Mouse (Mus musculus): Measurements from ENCODE around the gene Snrpb2. TPM values are rescaled to one million over a fixed set of nuclear protein-coding genes. Genes with fewer than 3 reads are reported as not detected.

The Snrpb2 gene
- polyA plus RNA-seq, 1 experiment from 2014 or later: 47.8 TPM

- no peak within 1 kb of the TSS for H3K4me2 ChIP-seq (replicated peaks; ENCODE audit: low read depth)
- H3K27me3 ChIP-seq (ENCODE audit: control insufficient read depth, insufficient read depth, low read length): no peaks in the 10 kb centered on the region
- no peak within 1 kb of the TSS for H3K9ac ChIP-seq (ENCODE audit: low read length)
- no peaks in the 10 kb centered on the region for H3K36me3 ChIP-seq (ENCODE audit: control insufficient read depth, insufficient read depth, low read length)
- H3K4me3 ChIP-seq (ENCODE audit: low read depth, low read length): no peak within 1 kb of the TSS
- H3K9me3 ChIP-seq (ENCODE audit: control insufficient read depth, low read length): no peaks in the 10 kb centered on the region
- no peaks in the 10 kb centered on the region for H3K4me1 ChIP-seq (replicated peaks; ENCODE audit: control insufficient read depth, insufficient read depth)
- ATAC-seq (ENCODE audit: low FRiP score, low TSS enrichment) (no peak), DNase-seq (ENCODE audit: low spot score) (no peak)
- no peak within 1 kb of the TSS for H3K27ac ChIP-seq (replicated peaks)
- 45% methylated on average over 8 of the region's 8 CpGs for WGBS
- TF ChIP-seq CTCF (IDR thresholded peaks at IDR 0.05; ENCODE audit: low read depth): no peak
- no peak for TF ChIP-seq EP300 (optimal IDR thresholded peaks at IDR 0.05)
Measured at GRCm38 (mm10) chr2:143078198-143078851, 15.5 kb downstream of the Snrpb2 start, which contains the start of gene Otor. Gene Otor, plus strand, starts transcription at chr2:143078473.

GRCm38 (mm10) chr2:143081693-143082092, 18.9 kb downstream of the Snrpb2 start:
- DNase-seq (ENCODE audit: low spot score) (no peak), ATAC-seq (ENCODE audit: low FRiP score, low TSS enrichment) (no peak)
- Histone ChIP-seq H3K27me3 (ENCODE audit: control insufficient read depth, insufficient read depth, low read length) (no peaks in the 10 kb centered on the region), H3K9me3 (ENCODE audit: control insufficient read depth, low read length) (no peaks in the 10 kb centered on the region), H3K4me2 (replicated peaks; ENCODE audit: low read depth) (no peak overlapping the region), H3K4me1 (replicated peaks; ENCODE audit: control insufficient read depth, insufficient read depth) (no peaks in the 10 kb centered on the region), H3K27ac (replicated peaks) (no peak overlapping the region), H3K9ac (ENCODE audit: low read length) (no peak overlapping the region), H3K4me3 (ENCODE audit: low read depth, low read length) (peak overlapping the region; percentile 4; the same call in 1 of the 2 replicates), H3K36me3 (ENCODE audit: control insufficient read depth, insufficient read depth, low read length) (no peaks in the 10 kb centered on the region)
- 50% methylated on average over 3 of the region's 3 CpGs for WGBS
- no peak for TF ChIP-seq CTCF (IDR thresholded peaks at IDR 0.05; ENCODE audit: low read depth)
- no peak for TF ChIP-seq EP300 (optimal IDR thresholded peaks at IDR 0.05)

DNA sequence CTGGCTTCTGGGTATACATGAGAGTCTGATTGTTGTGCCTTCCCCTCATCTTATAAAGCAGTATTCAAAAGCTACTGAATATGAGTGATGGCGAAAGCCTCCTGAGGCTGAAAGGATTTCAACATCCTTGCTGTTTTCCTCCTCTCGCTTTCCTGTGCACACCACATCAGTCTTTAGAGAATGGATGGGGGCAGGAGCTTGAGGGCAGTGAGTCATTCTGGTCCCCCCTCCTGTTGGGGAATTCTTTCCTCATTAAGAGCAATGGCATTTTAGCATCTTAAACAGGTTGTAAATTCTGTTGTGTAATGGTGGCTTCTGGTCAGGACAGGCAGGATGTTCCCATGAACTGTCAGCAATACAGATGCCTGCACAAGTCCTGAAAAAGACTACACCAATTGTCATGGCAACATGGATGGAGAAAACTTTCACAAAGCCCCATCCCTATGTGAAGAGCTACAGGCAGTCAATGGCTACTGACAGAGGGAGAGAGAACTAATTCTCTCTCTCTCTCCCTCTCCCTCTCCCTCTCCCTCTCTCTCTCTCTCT, 22.1 kb downstream of the Snrpb2 start:
- no peak overlapping the region for H3K4me2 ChIP-seq (replicated peaks; ENCODE audit: low read depth)
- H3K27ac ChIP-seq (replicated peaks): no peak overlapping the region
- 57% methylated on average over 2 of the region's 2 CpGs for WGBS
- no peaks in the 10 kb centered on the region for H3K9me3 ChIP-seq (ENCODE audit: control insufficient read depth, low read length)
- ATAC-seq (ENCODE audit: low FRiP score, low TSS enrichment) (no peak), DNase-seq (ENCODE audit: low spot score) (no peak)
- TF ChIP-seq CTCF (IDR thresholded peaks at IDR 0.05; ENCODE audit: low read depth) (no peak), EP300 (optimal IDR thresholded peaks at IDR 0.05) (no peak)
- no peaks in the 10 kb centered on the region for H3K27me3 ChIP-seq (ENCODE audit: control insufficient read depth, insufficient read depth, low read length)
- H3K4me3 ChIP-seq (ENCODE audit: low read depth, low read length): no peak overlapping the region
- no peaks in the 10 kb centered on the region for H3K4me1 ChIP-seq (replicated peaks; ENCODE audit: control insufficient read depth, insufficient read depth)
- no peak overlapping the region for H3K9ac ChIP-seq (ENCODE audit: low read length)
- H3K36me3 ChIP-seq (ENCODE audit: control insufficient read depth, insufficient read depth, low read length): no peaks in the 10 kb centered on the region

DNA sequence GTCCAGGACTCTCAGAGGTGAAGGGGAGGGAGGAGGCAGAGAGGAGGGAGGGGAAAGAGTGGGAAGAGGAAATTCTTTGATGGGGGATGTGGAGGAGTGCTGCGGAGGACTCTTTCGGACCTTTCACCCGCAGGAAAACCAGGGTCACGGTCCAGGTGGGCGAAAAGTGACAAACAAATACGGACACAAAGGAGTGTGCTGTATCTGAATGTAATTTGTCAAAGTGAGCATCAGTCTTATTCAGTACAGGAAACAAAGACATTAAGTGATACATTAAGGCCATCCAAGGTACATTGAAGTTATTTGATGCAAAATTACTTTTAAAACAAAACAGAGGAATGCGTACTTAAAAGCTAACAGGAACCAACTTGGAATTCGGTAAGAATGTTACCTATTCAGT, 27.0 kb downstream of the Snrpb2 start:
- Histone ChIP-seq H3K4me2 (replicated peaks; ENCODE audit: low read depth) (no peak overlapping the region), H3K9ac (ENCODE audit: low read length) (no peak overlapping the region), H3K4me3 (ENCODE audit: low read depth, low read length) (no peak overlapping the region), H3K27ac (replicated peaks) (no peak overlapping the region), H3K9me3 (ENCODE audit: control insufficient read depth, low read length) (no peaks in the 10 kb centered on the region), H3K36me3 (ENCODE audit: control insufficient read depth, insufficient read depth, low read length) (no peaks in the 10 kb centered on the region), H3K4me1 (replicated peaks; ENCODE audit: control insufficient read depth, insufficient read depth) (no peaks in the 10 kb centered on the region), H3K27me3 (ENCODE audit: control insufficient read depth, insufficient read depth, low read length) (no peaks in the 10 kb centered on the region)
- TF ChIP-seq EP300 (optimal IDR thresholded peaks at IDR 0.05) (no peak), CTCF (IDR thresholded peaks at IDR 0.05; ENCODE audit: low read depth) (no peak)
- no peak for ATAC-seq (ENCODE audit: low FRiP score, low TSS enrichment)
- DNase-seq (ENCODE audit: low spot score): no peak
- WGBS: 46% methylated on average over 8 of the region's 8 CpGs

DNA sequence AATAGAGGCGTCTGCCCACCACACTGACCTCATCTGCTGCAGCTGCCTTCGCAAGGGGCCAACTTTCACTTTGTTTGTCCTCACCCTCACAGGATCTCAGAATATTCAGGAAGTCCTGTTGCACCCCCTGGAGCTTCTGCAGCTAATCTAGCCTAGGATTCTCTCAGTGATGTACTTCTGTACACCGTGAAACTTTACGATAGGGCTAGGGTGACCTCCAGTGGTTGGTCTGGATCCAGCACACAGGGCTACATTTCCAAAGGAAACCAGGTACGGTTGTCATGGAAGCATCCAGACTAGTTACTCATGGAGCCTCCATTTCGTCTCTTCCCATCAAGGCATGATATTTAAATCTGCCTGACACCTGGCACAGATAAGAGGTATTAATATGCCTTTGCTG, 30.9 kb downstream of the Snrpb2 start:
- peak; percentile 67; the same call in 1 of the 2 replicates for ATAC-seq (ENCODE audit: low FRiP score, low TSS enrichment)
- TF ChIP-seq CTCF (IDR thresholded peaks at IDR 0.05; ENCODE audit: low read depth): peak; percentile 87
- no peak for TF ChIP-seq EP300 (optimal IDR thresholded peaks at IDR 0.05)
- 21% methylated on average over 6 of the region's 6 CpGs for WGBS

DNA sequence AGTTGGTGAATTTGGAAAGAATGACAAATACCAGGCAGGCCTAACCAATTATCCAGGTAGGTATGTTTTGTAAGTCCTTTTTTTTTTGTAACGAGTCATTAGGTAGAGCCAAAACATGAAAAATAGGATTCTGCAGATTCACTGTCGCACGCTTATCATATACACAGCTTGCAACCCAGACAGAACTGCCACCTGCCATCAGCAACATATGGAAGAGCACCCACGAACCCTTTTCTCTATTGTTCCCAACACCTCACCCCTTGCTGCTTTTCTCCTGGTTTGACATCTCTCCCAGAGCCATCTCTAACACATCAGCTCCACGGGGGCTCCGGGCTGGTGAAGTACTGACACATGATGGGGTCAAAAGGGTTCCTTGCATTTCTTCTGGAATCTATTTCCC, 31.9 kb downstream of the Snrpb2 start:
- H3K4me1 ChIP-seq (replicated peaks; ENCODE audit: control insufficient read depth, insufficient read depth): no peaks in the 10 kb centered on the region
- no peak for TF ChIP-seq EP300 (optimal IDR thresholded peaks at IDR 0.05)
- TF ChIP-seq CTCF (IDR thresholded peaks at IDR 0.05; ENCODE audit: low read depth): no peak
- no peaks in the 10 kb centered on the region for H3K9me3 ChIP-seq (ENCODE audit: control insufficient read depth, low read length)
- H3K27ac ChIP-seq (replicated peaks): no peak overlapping the region
- no peak overlapping the region for H3K4me2 ChIP-seq (replicated peaks; ENCODE audit: low read depth)
- WGBS: 62% methylated on average over 6 of the region's 6 CpGs
- no peaks in the 10 kb centered on the region for H3K36me3 ChIP-seq (ENCODE audit: control insufficient read depth, insufficient read depth, low read length)
- ATAC-seq (ENCODE audit: low FRiP score, low TSS enrichment): no peak
- H3K9ac ChIP-seq (ENCODE audit: low read length): no peak overlapping the region
- no peak for DNase-seq (ENCODE audit: low spot score)
- H3K27me3 ChIP-seq (ENCODE audit: control insufficient read depth, insufficient read depth, low read length): no peaks in the 10 kb centered on the region
- no peak overlapping the region for H3K4me3 ChIP-seq (ENCODE audit: low read depth, low read length)

More for the DNA sequence above, 30.9 kb downstream of the Snrpb2 start:
- no peak overlapping the region for H3K4me2 ChIP-seq (replicated peaks; ENCODE audit: low read depth)
- no peak overlapping the region for H3K27ac ChIP-seq (replicated peaks)
- no peaks in the 10 kb centered on the region for H3K36me3 ChIP-seq (ENCODE audit: control insufficient read depth, insufficient read depth, low read length)
- no peaks in the 10 kb centered on the region for H3K9me3 ChIP-seq (ENCODE audit: control insufficient read depth, low read length)
- DNase-seq (ENCODE audit: low spot score): peak; percentile 52
- no peaks in the 10 kb centered on the region for H3K27me3 ChIP-seq (ENCODE audit: control insufficient read depth, insufficient read depth, low read length)
- H3K4me3 ChIP-seq (ENCODE audit: low read depth, low read length): no peak overlapping the region
- H3K9ac ChIP-seq (ENCODE audit: low read length): no peak overlapping the region
- no peaks in the 10 kb centered on the region for H3K4me1 ChIP-seq (replicated peaks; ENCODE audit: control insufficient read depth, insufficient read depth)

All from stomach, postnatal 0 days (tissue).